ENCODE assay signal across 11 mouse cellular contexts in the genomic region with DNA sequence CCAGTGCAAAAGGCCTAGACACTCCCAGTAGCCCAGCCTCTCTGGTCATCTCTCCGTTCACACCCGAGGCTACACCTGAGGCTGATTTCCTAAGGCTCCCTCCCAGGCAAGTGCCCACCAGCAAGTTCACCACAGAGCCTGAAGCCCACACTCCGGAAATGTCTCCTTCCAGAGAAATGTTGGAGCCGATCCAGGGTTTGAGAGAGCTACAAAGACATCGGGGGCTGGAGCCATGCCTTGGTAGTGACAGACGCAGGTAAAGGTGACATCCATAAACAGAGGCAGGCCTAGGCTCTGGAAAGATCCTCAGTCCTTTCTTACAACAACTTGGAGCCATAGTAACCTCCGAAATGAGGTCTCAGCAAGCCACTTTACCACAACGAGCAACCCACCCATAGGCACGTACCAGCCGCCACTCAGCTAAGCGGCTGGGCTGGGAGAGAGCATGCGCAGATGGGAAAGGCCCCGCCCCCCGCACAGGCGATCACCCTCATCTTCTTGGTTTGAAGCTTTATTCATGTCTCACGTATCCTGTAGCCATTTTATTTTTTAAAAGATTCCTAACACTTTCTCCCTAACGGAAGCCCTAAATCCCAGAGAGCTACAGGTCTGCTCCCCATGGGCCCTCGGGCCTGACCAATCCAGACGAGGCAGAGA. TPM values are rescaled to one million over a fixed set of nuclear protein-coding genes. Genes with fewer than 3 reads are reported as not detected.
A peak's percentile ranks its signal among the peaks of the same experiment; 100 is the strongest.
DNase-seq lines count a peak whose midpoint lies in the region; ATAC-seq and TF ChIP-seq lines count a peak whose summit lies in the region.
"Had no signal": no experiment of that assay in that cellular context is flagged by ENCODE, and none has a peak within 500 bp of the region (broad histone marks: within the 10 kb centered on the region; RNA-seq: fewer than 3 reads in every experiment).

No protein-coding gene starts in this region.

- H3K9ac ChIP-seq in forebrain, embryonic 13.5 days = no peak overlapping the region
- H3K9ac ChIP-seq in forebrain, embryonic 14.5 days (ENCODE audit: low read length) = no peak overlapping the region
- H3K9ac ChIP-seq: embryonic facial prominence, embryonic 13.5 days had no signal

- H3K27ac ChIP-seq in forebrain, embryonic 13.5 days = peak overlapping the region; percentile 20; the same call in 1 of the 2 replicates
- no peak overlapping the region for H3K27ac ChIP-seq in forebrain, embryonic 10.5 days
- peak overlapping the region; percentile 57 for H3K27ac ChIP-seq in forebrain, embryonic 14.5 days (ENCODE audit: low read depth, low read length)
- H3K27ac ChIP-seq in limb, embryonic 10.5 days = 0 out of 2 replicates have a peak overlapping the region, but pooled peaks have one; percentile 22
- H3K27ac ChIP-seq: embryonic facial prominence, embryonic 13.5 days had no signal

- no peak for TF ChIP-seq CTCF in E14TG2a.4 (conservative IDR thresholded peaks at IDR 0.05; ENCODE audit: low read length)

- no peaks in the 10 kb centered on the region for H3K4me1 ChIP-seq in forebrain, embryonic 13.5 days
- no peaks in the 10 kb centered on the region for H3K4me1 ChIP-seq in forebrain, embryonic 10.5 days
- peaks cover 54% of the 10 kb centered on the region for H3K4me1 ChIP-seq in E14TG2a.4 (replicated peaks; ENCODE audit: low read depth, low read length)
- H3K4me1 ChIP-seq in forebrain, embryonic 14.5 days (ENCODE audit: control insufficient read depth, insufficient read depth, low read length) = no peaks in the 10 kb centered on the region
- H3K4me1 ChIP-seq in limb, embryonic 10.5 days = no peaks in the 10 kb centered on the region
- H3K4me1 ChIP-seq: embryonic facial prominence, embryonic 13.5 days had no signal

- H3K36me3 ChIP-seq in forebrain, embryonic 13.5 days (ENCODE audit: poor library complexity, severe bottlenecking) = peaks cover 73% of the 10 kb centered on the region
- peaks cover 74% of the 10 kb centered on the region for H3K36me3 ChIP-seq in forebrain, embryonic 10.5 days (replicated peaks)
- H3K36me3 ChIP-seq in E14TG2a.4 (ENCODE audit: insufficient read depth, low read length) = peaks cover 27% of the 10 kb centered on the region
- peaks cover 62% of the 10 kb centered on the region for H3K36me3 ChIP-seq in forebrain, embryonic 14.5 days (ENCODE audit: control insufficient read depth, insufficient read depth, low read length)
- peaks cover 79% of the 10 kb centered on the region for H3K36me3 ChIP-seq in limb, embryonic 10.5 days

- no peaks in the 10 kb centered on the region for H3K27me3 ChIP-seq in forebrain, embryonic 13.5 days
- no peaks in the 10 kb centered on the region for H3K27me3 ChIP-seq in forebrain, embryonic 10.5 days (ENCODE audit: poor library complexity, severe bottlenecking)
- no peaks in the 10 kb centered on the region for H3K27me3 ChIP-seq in E14TG2a.4 (ENCODE audit: insufficient read depth, low read length)
- H3K27me3 ChIP-seq in forebrain, embryonic 14.5 days (replicated peaks; ENCODE audit: control insufficient read depth, insufficient read depth, low read length) = no peaks in the 10 kb centered on the region
- H3K27me3 ChIP-seq in limb, embryonic 10.5 days (ENCODE audit: low read depth, poor library complexity, severe bottlenecking) = no peaks in the 10 kb centered on the region
- H3K27me3 ChIP-seq: embryonic facial prominence, embryonic 13.5 days had no signal

- H3K4me2 ChIP-seq in forebrain, embryonic 13.5 days = no peak overlapping the region
- H3K4me2 ChIP-seq in forebrain, embryonic 14.5 days (ENCODE audit: low read length) = no peak overlapping the region
- H3K4me2 ChIP-seq: embryonic facial prominence, embryonic 13.5 days had no signal

- 71% methylated on average over 19 of the region's 19 CpGs for WGBS in forebrain, embryonic 13.5 days
- 70% methylated on average over 19 of the region's 19 CpGs for WGBS in forebrain, embryonic 10.5 days
- 65% methylated on average over 19 of the region's 19 CpGs for WGBS in forebrain, embryonic 14.5 days
- WGBS in limb, embryonic 10.5 days = 72% methylated on average over 19 of the region's 19 CpGs

- H3K4me3 ChIP-seq in forebrain, embryonic 13.5 days = no peak overlapping the region
- H3K4me3 ChIP-seq in forebrain, embryonic 10.5 days = no peak overlapping the region
- H3K4me3 ChIP-seq in E14TG2a.4 (replicated peaks; ENCODE audit: low read length) = peak overlapping the region; percentile 74
- no peak overlapping the region for H3K4me3 ChIP-seq in forebrain, embryonic 14.5 days (ENCODE audit: low read depth, low read length)
- H3K4me3 ChIP-seq in limb, embryonic 10.5 days = no peak overlapping the region
- H3K4me3 ChIP-seq: embryonic facial prominence, embryonic 13.5 days had no signal

- DNase-seq in forebrain, embryonic 10.5 days (ENCODE audit: extremely low spot score, low spot score) = no peak
- peak; percentile 19 for DNase-seq in forebrain, embryonic 14.5 days (ENCODE audit: low spot score)
- no peak for DNase-seq in limb, embryonic 10.5 days (ENCODE audit: low spot score)
- DNase-seq in adrenal gland, postnatal 14 days = no peak
- no peak for DNase-seq in urinary bladder, adult 2 months (ENCODE audit: low spot score)
- DNase-seq in right cerebral cortex, adult 2 months (ENCODE audit: low spot score in 2 of 2) = no peak
- DNase-seq: gastrocnemius, postnatal 14 days; kidney, adult 8-10 months had no signal

- H3K9me3 ChIP-seq in forebrain, embryonic 13.5 days (replicated peaks) = no peaks in the 10 kb centered on the region
- H3K9me3 ChIP-seq in forebrain, embryonic 10.5 days = no peaks in the 10 kb centered on the region
- H3K9me3 ChIP-seq in E14TG2a.4 (ENCODE audit: low read length) = no peaks in the 10 kb centered on the region
- H3K9me3 ChIP-seq in forebrain, embryonic 14.5 days (replicated peaks; ENCODE audit: control insufficient read depth, low read length) = no peaks in the 10 kb centered on the region
- H3K9me3 ChIP-seq in limb, embryonic 10.5 days (replicated peaks) = no peaks in the 10 kb centered on the region
- H3K9me3 ChIP-seq: embryonic facial prominence, embryonic 13.5 days had no signal

- 0 out of 2 replicates have a peak, but pooled peaks have one; percentile 44 for ATAC-seq in forebrain, embryonic 13.5 days
- peak; percentile 38; the same call in 1 of the 2 replicates for ATAC-seq in forebrain, embryonic 14.5 days

RNA-seq across cellular contexts. Expression of a gene that starts 28.5 kb away (rescaled TPM):
- 22.8 and 29.5 TPM in 2 replicates for polyA plus RNA-seq in forebrain, embryonic 13.5 days (2015; fragmentation: Nextera tagmentation; extraction: Ambion mirVana)
- polyA plus RNA-seq in forebrain, embryonic 10.5 days (2016; fragmentation: Nextera tagmentation; extraction: Ambion mirVana) = 65.8 and 71.0 TPM in 2 replicates
- 25.3 and 28.2 TPM in 2 replicates for polyA plus RNA-seq in forebrain, embryonic 14.5 days (2014; fragmentation: Nextera tagmentation; extraction: Ambion mirVana)
- polyA plus RNA-seq in limb, embryonic 10.5 days (2016; fragmentation: Nextera tagmentation; extraction: Ambion mirVana) = 56.8 and 67.3 TPM in 2 replicates
- 52.4 and 53.9 TPM in 2 replicates for total RNA-seq in adrenal gland, postnatal 14 days (2021)
- polyA plus RNA-seq in urinary bladder, adult 2 months (2012; rRNA removed) = 21.2 and 27.2 TPM in 2 replicates
